Mouse (Mus musculus) right cerebral cortex, postnatal 14 days (tissue): ENCODE measurements at regions not wholly inside any gene's neighbourhood (a gene's known extent, or its start where the extent isn't known, plus 50 kb on each side); places are given as distances from the start of the nearest gene placed in this dataset.
A peak's percentile ranks its signal among the peaks of the same experiment; 100 is the strongest.

ENCODE experiments used
- DNase-seq: peaks from one replicate; pipeline ENCODE4 v3.0.0; 2022

DNA sequence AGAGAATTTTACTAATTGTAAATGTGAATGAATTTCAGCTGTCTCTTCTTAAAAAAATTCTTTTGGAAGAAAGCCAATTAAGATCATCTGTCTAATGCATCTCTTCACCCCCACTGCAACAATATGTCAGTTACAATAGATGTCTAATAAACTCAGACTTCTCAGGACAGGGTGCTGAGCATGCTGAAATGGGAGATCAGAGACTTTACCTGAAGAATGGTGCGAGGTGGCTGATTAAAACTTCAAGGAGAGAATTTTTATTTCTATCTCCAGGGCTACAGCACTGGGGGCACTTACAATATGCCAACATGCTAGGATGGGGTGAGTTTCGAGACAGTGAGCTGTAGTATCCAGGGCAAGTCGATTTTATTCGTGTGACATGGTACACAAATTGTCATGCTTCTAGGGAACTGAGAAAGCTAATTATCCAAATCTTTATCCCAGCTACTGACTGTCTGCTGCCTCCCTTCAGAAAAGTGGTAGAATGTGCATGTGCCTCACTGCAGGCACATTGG, 449.0 kb upstream of the Fam92a start:
- no peak for DNase-seq

DNA sequence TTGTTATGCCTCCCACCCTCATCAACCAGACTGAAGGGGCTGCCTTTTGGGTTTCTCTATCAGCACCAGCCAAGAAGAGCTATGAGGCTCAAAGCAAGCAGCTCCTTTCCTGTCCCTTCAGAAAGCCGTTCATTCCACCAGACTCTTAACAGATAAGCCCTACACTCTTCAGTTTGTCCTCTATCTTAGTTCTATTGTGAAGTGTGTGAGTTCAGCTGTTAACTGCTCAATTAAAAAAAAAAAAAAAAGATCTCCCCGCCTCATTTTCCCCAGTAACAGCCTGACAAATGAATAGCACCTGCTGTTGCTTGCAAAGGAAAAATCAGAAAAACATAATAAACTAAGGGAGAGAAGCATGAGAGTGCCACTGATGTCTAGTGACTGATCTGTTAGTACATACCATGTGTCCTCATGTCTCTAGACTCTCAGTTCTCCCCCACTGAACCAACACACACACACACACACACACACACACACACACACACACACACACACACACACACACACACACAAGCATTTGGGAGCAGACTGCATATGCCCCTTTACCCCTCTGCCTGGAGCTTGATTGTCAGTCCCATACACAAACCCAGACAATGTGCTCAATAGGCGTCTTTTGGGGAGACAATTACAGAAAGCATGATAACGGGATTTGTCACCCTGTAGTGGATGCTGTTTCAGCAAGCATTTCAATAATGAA, 448.4 kb upstream of the Fam92a start:
- no peak for DNase-seq

DNA sequence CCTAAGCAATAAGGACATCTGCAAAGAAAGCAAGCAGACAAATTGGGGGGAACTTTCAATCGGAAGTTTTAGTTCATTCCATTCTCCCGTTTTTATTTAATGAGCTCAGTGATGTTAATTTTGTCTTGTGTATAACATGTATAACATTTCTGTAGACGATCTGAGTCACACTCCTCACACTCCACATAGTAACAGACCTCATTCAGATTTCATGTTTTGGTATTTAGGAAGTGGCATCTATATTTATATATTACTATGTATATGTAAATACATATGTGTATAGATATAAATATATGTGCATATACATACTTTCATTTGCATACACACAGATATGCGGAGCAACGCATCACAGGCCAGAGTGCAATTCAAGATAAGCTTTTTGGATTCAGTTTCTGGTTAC, 444.9 kb upstream of the Fam92a start:
- DNase-seq, result no peak

GRCm38 (mm10) chr4:12611511-12611910, 439.7 kb upstream of the Fam92a start:
- DNase-seq, result no peak

DNA sequence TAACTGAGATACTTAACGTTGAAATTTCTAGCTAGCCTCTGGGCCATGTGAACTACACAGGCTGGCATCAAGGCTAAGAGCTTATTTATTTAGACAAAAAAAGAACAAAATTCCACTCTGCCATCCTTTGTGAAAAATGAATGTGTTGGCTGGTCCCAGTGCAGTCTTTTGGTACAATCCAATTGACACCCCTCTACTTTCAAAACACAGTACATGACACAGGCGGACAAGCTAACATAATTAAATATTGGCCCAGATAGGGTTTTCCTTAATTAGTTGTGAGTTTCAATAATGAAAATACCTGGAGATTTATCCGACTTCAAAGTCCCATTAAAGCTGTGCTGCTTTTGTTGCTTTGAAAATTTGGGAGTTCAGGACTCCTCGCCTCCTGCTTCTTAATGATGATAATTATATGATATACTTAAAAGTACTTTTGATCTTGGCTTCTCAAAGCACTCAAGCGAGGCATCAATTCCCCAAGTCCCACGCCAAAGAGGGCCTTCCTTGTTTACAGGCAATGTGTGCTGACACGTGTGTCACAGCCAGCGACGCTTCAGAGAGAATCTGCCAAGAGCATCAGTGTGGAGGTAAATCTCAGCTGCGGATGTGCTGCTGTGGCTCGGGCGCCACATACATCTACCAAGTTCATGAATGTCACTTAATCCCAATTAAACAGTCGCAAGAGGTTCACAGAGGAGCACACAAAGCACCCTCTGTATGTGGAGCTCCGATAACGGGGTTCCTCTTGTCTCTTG, 429.5 kb upstream of the Fam92a start:
- no peak for DNase-seq

DNA sequence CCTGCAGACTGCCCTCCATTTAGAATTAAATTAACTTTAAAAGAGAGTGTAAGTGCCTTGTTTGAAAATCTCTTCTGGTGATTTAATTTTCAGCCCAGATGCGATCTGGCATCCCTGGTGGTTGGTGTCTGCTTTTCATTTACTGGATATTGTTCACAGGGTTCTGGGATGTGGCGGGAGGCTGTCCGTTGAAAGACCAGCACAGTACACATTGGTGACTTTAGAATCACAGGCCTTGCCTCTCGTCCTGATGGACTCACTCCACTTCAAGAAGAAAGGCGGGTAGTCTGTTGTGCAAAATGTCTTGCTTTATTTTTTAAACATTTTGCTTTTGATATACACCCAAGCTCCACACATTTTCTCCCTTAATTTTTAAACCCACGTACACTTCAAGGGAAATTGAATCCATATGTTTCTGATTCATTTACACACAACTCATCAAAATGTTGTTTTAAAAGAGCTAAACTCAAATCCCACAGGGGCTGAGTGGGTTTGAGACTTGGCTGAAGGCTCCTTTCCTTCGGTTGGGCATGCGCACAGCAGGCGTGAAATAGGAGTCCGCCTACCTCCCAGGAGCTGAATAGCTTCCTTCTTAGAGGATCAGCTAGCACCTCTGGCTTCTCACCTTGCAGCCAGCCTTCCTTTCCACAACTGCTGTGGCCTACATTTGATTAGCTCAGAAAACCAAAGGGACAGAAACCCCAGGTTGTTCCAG, 424.1 kb upstream of the Fam92a start:
- peak; percentile 14 for DNase-seq

GRCm38 (mm10) chr4:12592973-12593372, 421.2 kb upstream of the Fam92a start:
- DNase-seq, result no peak

GRCm38 (mm10) chr4:12578102-12578501, 406.3 kb upstream of the Fam92a start:
- no peak for DNase-seq

DNA sequence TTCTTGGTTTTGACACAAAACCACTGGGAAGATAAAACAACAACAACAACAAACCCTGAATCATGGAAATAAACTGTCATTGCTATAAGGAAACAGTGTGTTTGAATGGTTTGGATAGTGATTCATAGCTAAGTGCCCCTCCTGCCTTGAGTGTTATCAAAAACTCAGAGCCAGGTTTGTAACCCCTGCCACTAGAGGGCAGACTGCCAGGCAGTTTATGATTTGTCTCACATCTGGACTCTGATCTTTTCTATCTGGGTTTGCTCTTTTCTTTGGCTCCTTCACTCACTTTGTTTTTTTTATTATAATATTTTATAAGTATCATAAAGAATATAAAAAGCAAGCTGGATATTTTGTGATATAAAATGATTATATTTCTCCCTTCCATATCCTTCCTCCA, 400.1 kb upstream of the Fam92a start:
- no peak for DNase-seq

DNA sequence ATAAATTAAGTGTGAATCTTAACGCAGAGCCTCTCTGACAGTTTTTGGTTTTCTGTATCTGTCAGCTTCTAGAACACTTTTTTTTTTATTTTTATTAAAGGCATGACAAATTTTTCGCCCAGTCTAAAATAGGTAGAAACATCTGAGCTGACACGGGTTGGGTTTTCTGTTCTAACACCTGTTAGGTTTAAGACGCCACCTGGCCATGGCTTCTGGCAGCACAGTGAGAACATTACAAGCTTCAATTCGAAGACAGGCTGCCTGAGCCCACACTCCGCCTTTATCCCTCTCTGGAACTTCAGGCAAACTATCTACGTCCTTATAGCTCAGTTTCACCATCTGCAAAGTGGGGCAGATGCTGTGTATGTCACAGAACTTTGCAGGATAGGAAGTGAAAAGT, 398.9 kb upstream of the Fam92a start:
- DNase-seq, result no peak

GRCm38 (mm10) chr4:12567643-12568042, 395.8 kb upstream of the Fam92a start:
- DNase-seq, result no peak

DNA sequence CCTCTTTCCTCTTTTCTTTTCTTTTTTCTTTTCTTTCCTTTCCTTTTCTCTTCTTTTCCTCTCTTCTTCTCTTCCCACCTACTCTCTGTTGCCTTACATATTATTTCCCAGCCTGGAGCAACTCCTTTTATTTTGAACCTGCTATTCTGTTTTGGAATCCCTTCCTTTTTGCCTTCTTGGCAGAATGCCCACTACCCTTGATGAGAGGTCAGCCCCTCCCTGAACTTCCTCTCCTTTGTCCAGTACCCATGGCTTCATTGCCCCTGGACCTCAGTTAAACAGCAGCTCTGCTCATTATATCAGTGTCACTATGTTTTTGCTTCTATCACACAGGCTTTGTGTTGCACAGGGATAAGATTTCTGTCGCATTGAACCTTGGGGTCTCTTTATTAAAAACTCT, 391.2 kb upstream of the Fam92a start:
- no peak for DNase-seq

GRCm38 (mm10) chr4:12560546-12560945, 388.7 kb upstream of the Fam92a start:
- DNase-seq, result no peak

DNA sequence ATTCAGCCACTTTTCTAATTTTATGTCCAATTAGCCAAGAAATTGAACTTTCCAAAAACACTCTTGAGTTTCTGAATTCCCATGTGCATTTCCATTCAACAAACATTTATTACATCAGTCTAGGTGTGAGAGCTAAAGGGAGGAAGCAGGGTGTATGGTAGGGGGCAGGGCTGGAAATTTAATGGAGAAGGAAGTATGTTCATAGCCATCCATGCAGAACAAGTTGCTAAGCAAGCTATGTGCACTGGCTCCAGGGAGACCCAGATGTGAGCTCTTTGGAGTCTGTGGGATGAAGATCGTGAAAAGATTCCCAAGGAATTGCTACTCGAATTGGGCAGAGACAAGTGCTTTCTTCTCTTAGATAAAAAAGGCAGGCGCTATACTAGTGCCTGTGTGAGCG, 388.2 kb upstream of the Fam92a start:
- no peak for DNase-seq

DNA sequence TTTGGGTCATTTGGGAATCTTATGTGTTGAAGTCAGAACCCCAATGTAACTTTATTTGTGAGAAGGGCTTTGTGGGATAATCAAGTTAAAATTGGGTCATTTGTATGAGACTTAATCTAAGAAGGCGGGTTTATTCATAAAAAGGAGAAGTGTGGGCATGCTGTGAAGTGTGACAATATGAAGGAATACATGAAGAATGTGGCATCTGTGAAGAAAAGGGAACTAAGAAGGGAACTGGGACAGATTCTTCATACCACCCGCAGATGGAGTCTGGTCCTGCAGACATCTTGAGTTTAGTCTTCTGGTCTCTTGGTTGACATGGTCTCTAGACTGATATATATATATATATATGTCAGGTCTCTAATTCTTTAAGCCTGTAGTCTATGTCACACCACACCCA, 385.3 kb upstream of the Fam92a start:
- DNase-seq, result no peak

DNA sequence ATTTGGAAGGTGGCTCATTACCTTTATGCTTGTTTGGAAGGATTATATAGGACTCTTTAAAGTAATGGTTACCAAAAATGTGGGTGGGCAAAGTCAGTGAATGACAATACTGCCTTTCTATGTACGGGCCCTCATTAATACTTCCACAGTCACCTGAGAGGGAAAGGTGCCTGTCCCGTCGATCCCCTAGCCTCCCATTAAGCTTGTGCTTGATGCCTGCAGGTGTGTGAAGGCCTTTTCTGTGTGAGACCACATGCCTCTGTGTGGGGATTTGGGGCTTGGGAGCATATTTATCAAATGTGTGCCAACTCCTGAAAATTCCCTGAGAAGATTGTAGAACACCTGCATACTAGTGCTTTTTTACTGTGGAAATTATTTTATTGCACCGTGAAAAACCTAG, 377.4 kb upstream of the Fam92a start:
- no peak for DNase-seq

GRCm38 (mm10) chr4:12543906-12544305, 372.1 kb upstream of the Fam92a start:
- DNase-seq, result no peak

- DNase-seq, result no peak
Measured at GRCm38 (mm10) chr4:12541508-12541907, 369.7 kb upstream of the Fam92a start.

DNA sequence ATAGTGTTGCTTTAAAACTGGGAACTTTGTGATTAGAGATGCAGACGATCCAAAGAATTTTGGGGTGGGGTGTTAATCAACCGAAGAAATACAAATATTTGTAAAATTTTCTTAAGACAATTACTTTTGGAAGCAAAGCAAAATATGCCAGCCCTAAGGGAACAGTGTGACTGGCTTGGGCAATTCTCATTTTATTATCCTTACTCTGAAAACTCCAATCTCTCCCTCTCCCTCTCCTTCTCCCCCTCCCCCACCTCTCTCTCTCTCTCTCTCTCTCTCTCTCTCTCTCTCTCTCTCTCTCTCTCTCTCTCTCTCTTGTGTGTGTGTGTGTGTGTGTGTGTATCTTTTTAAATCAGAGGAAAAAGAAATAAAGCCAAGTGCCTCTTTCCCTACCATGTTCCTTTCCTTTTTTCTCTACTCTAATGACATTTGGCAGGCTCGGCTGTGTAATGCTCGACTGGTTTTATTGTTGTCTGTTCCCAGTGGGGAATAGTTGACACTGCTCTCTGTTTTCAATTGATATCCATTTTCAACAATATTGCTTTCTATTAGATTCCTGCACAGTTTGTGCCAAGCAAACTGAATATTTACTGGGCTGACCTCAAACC, 367.5 kb upstream of the Fam92a start:
- no peak for DNase-seq

DNA sequence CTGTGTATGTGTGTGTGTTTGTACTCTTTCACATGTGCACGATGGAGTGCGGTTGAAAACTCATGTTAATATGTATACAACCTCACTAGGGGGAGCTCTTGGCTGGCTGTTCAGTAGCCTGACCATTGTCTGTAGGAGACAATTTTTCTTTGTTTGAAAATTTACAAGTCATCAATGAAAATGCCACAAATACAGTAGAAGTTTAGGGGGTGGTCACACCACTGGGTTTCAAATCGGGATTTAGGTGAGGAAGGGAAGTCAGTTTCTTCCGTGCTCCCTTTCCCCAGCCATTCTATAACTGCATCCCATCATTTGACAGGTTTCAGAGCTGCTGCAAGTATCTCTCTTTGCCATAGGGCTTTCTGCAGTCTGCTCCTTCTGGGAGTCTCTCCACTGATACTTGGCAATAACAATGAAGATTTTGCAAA, 366.9 kb upstream of the Fam92a start:
- peak; percentile 60 for DNase-seq

- no peak for DNase-seq
Measured at GRCm38 (mm10) chr4:12538043-12538442, 366.2 kb upstream of the Fam92a start.

- DNase-seq, result no peak
Measured at GRCm38 (mm10) chr4:12534151-12534550, 362.3 kb upstream of the Fam92a start.

DNA sequence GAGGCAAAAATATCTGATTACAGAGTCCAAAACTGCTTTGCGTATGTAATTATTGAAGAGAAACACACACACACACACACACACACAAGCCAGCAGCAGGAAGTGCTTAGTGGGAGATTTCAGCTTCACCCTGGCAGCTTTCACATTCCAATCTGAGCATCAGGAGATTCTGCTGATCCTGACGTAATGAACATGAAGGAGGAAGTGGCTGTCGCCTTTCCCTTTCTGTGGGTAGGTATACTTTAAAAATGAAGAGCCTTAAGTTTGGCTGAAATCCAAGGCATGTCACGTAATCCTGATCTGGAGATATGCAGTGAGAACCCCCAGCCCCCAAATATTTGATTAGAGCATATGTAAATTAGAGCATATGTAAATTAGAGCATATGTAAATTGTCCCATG, 361.1 kb upstream of the Fam92a start:
- DNase-seq, result no peak
